Mouse (Mus musculus): ENCODE results near the gene Ina. TPM values are rescaled to one million over a fixed set of nuclear protein-coding genes. Genes with fewer than 3 reads are reported as not detected.

The Ina gene
- polyA plus RNA-seq, 1 experiment from 2014 or later: 0.37 TPM

GRCm38 (mm10) chr19:47050271-47051032 lies 36.0 kb downstream of the Ina start, which contains the start of gene Pcgf6:
Gene Pcgf6 (minus strand): TSS chr19:47050906.
- H3K4me2 ChIP-seq: peak within 1 kb of the TSS; percentile 86
- H3K4me1 ChIP-seq (ENCODE audit: insufficient read depth): peaks cover 6% of the 10 kb centered on the region; the same call in 1 of the 2 replicates
- peak within 1 kb of the TSS; percentile 90 for H3K27ac ChIP-seq (ENCODE audit: low read depth)
- H3K4me3 ChIP-seq (ENCODE audit: low read depth, low read length): peak within 1 kb of the TSS; percentile 86
- under 1% methylated on average over 75 of the region's 75 CpGs for WGBS
- ATAC-seq (ENCODE audit: insufficient read depth): peak; percentile 88
- no peaks in the 10 kb centered on the region for H3K9me3 ChIP-seq (ENCODE audit: low read depth, low read length)
- peak within 1 kb of the TSS; percentile 82 for H3K9ac ChIP-seq
- peak; percentile 85 for DNase-seq
- H3K36me3 ChIP-seq (ENCODE audit: insufficient read depth): peaks cover 24% of the 10 kb centered on the region
- no peaks in the 10 kb centered on the region for H3K27me3 ChIP-seq (ENCODE audit: insufficient read depth, low read length)
- TF ChIP-seq CTCF (IDR thresholded peaks at IDR 0.05; ENCODE audit: low read depth): no peak

DNA sequence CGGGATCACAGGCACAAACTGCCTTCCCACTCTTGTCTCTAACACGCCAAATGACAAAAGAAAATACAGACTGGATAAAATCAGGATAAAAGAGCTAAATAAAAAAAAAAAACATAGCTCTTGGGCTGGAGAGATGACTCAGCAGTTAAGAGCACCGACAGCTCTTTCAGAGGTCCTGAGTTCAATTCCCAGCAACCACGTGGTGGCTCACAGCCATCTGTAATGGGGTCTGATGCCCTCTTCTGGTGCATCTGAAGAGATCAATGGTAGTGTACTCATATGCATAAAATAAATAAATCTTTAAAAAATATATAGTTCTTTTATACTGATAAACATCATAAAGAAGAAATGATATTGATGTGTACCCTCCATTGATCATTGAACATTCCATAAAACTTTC lies 38.4 kb downstream of the Ina start:
- DNase-seq (no peak), ATAC-seq (ENCODE audit: insufficient read depth) (no peak)
- WGBS: 74% methylated on average over 4 of the region's 4 CpGs

GRCm38 (mm10) chr19:47053471-47053870 lies 39.0 kb downstream of the Ina start:
- Histone ChIP-seq H3K9me3 (ENCODE audit: low read depth, low read length) (no peaks in the 10 kb centered on the region), H3K27ac (ENCODE audit: low read depth) (no peak overlapping the region), H3K4me3 (ENCODE audit: low read depth, low read length) (no peak overlapping the region), H3K4me2 (no peak overlapping the region), H3K36me3 (ENCODE audit: insufficient read depth) (no peaks in the 10 kb centered on the region), H3K27me3 (ENCODE audit: insufficient read depth, low read length) (no peaks in the 10 kb centered on the region), H3K4me1 (ENCODE audit: insufficient read depth) (peaks cover 6% of the 10 kb centered on the region; the same call in 1 of the 2 replicates), H3K9ac (no peak overlapping the region)
- WGBS: 81% methylated on average over 4 of the region's 4 CpGs
- no peak for TF ChIP-seq CTCF (IDR thresholded peaks at IDR 0.05; ENCODE audit: low read depth)
- no peak for ATAC-seq (ENCODE audit: insufficient read depth)
- no peak for DNase-seq

More for the DNA sequence above, 38.4 kb downstream of the Ina start:
- H3K4me1 ChIP-seq (ENCODE audit: insufficient read depth): peaks cover 6% of the 10 kb centered on the region; the same call in 1 of the 2 replicates
- TF ChIP-seq CTCF (IDR thresholded peaks at IDR 0.05; ENCODE audit: low read depth): no peak
- H3K9ac ChIP-seq: no peak overlapping the region
- no peaks in the 10 kb centered on the region for H3K9me3 ChIP-seq (ENCODE audit: low read depth, low read length)
- no peaks in the 10 kb centered on the region for H3K27me3 ChIP-seq (ENCODE audit: insufficient read depth, low read length)
- 0 out of 2 replicates have a peak, but pooled peaks cover 4% of the 10 kb centered on the region for H3K36me3 ChIP-seq (ENCODE audit: insufficient read depth)
- no peak overlapping the region for H3K27ac ChIP-seq (ENCODE audit: low read depth)
- H3K4me2 ChIP-seq: no peak overlapping the region
- H3K4me3 ChIP-seq (ENCODE audit: low read depth, low read length): no peak overlapping the region

DNA sequence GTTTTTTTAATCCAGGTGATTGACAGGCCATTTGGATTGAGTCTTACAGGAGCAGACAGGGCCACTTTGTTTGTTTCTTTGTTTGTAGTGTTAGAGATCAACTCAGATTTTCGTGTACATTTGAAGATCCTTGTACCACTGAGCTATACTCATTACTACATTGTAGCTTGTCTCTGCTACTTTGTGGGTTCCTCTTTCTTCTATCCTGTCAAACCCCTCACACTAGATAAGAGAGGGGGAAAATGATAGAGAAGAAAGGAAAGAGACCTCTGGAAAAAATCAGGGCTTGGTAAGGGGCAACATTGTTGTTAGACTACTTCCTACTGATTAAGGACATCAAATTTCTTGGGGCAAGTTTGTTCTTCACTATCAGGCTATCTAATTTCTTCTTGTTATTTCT lies 43.2 kb downstream of the Ina start:
- WGBS: 52% methylated on average over 1 of the region's 1 CpGs

GRCm38 (mm10) chr19:47065860-47066259 lies 51.4 kb downstream of the Ina start:
- Histone ChIP-seq H3K9ac (no peak overlapping the region), H3K4me1 (ENCODE audit: insufficient read depth) (peaks cover 3% of the 10 kb centered on the region; the same call in 1 of the 2 replicates), H3K4me3 (ENCODE audit: low read depth, low read length) (no peak overlapping the region), H3K9me3 (ENCODE audit: low read depth, low read length) (no peaks in the 10 kb centered on the region), H3K27ac (ENCODE audit: low read depth) (no peak overlapping the region), H3K36me3 (ENCODE audit: insufficient read depth) (peaks cover 2% of the 10 kb centered on the region; the same call in 1 of the 2 replicates), H3K4me2 (no peak overlapping the region), H3K27me3 (ENCODE audit: insufficient read depth, low read length) (no peaks in the 10 kb centered on the region)
- DNase-seq: no peak
- TF ChIP-seq CTCF (IDR thresholded peaks at IDR 0.05; ENCODE audit: low read depth): peak; percentile 35
- WGBS: 85% methylated on average over 3 of the region's 3 CpGs
- ATAC-seq (ENCODE audit: insufficient read depth): no peak

More for the DNA sequence above, 43.2 kb downstream of the Ina start:
- H3K9me3 ChIP-seq (ENCODE audit: low read depth, low read length): no peaks in the 10 kb centered on the region
- H3K4me2 ChIP-seq: no peak overlapping the region
- no peaks in the 10 kb centered on the region for H3K27me3 ChIP-seq (ENCODE audit: insufficient read depth, low read length)
- no peak overlapping the region for H3K9ac ChIP-seq
- no peaks in the 10 kb centered on the region for H3K4me1 ChIP-seq (ENCODE audit: insufficient read depth)
- DNase-seq (no peak), ATAC-seq (ENCODE audit: insufficient read depth) (no peak)
- no peak overlapping the region for H3K27ac ChIP-seq (ENCODE audit: low read depth)
- no peaks in the 10 kb centered on the region for H3K36me3 ChIP-seq (ENCODE audit: insufficient read depth)
- no peak overlapping the region for H3K4me3 ChIP-seq (ENCODE audit: low read depth, low read length)
- no peak for TF ChIP-seq CTCF (IDR thresholded peaks at IDR 0.05; ENCODE audit: low read depth)

- WGBS: 8% methylated on average over 49 of the region's 49 CpGs
- Histone ChIP-seq H3K9me3 (ENCODE audit: low read depth, low read length) (no peaks in the 10 kb centered on the region), H3K27me3 (ENCODE audit: insufficient read depth, low read length) (no peaks in the 10 kb centered on the region), H3K4me1 (ENCODE audit: insufficient read depth) (peaks cover 3% of the 10 kb centered on the region; the same call in 1 of the 2 replicates), H3K4me2 (peak within 1 kb of the TSS; percentile 80), H3K4me3 (ENCODE audit: low read depth, low read length) (peak within 1 kb of the TSS; percentile 99), H3K36me3 (ENCODE audit: insufficient read depth) (peaks cover 16% of the 10 kb centered on the region), H3K9ac (peak within 1 kb of the TSS; percentile 88), H3K27ac (ENCODE audit: low read depth) (peak within 1 kb of the TSS; percentile 88)
- DNase-seq (peak; percentile 99), ATAC-seq (ENCODE audit: insufficient read depth) (peak; percentile 79)
- peak; percentile 23; the same call in 1 of the 2 replicates for TF ChIP-seq CTCF (IDR thresholded peaks at IDR 0.05; ENCODE audit: low read depth)
Observed at GRCm38 (mm10) chr19:47067096-47067882, 52.8 kb downstream of the Ina start, which contains the start of gene Taf5. Gene Taf5 (plus strand): TSS chr19:47067746.
